Mouse (Mus musculus) mesoderm, embryonic 11.5 days (tissue): Measurements from ENCODE around the gene Nptx1.

Experiments used
- DNase-seq: peaks from one replicate; pipeline ENCODE4 v3.0.0-alpha.2; 2012; ENCODE audit warnings: low read depth, low spot score

The Nptx1 gene

GRCm38 (mm10) chr11:119524545-119524949 is 23.0 kb downstream of the Nptx1 start:
- DNase-seq = peak; percentile 94

GRCm38 (mm10) chr11:119523392-119523791 is 24.2 kb downstream of the Nptx1 start:
- no peak for DNase-seq

GRCm38 (mm10) chr11:119522779-119523178 is 24.8 kb downstream of the Nptx1 start:
- no peak for DNase-seq

- no peak for DNase-seq
These were observed 25.4 kb downstream of the Nptx1 start for GRCm38 (mm10) chr11:119521920-119522710.

- DNase-seq = no peak
These were observed 26.9 kb downstream of the Nptx1 start for GRCm38 (mm10) chr11:119520713-119521063.

- DNase-seq = no peak
These were observed 27.4 kb downstream of the Nptx1 start for GRCm38 (mm10) chr11:119520005-119520712.

GRCm38 (mm10) chr11:119519387-119519786 is 28.2 kb downstream of the Nptx1 start:
- no peak for DNase-seq

- no peak for DNase-seq
These were observed 30.7 kb downstream of the Nptx1 start for GRCm38 (mm10) chr11:119516677-119517361.

GRCm38 (mm10) chr11:119515823-119516676 is 31.5 kb downstream of the Nptx1 start:
- no peak for DNase-seq

- peak; percentile 76 for DNase-seq
These were observed 32.5 kb downstream of the Nptx1 start for GRCm38 (mm10) chr11:119514967-119515636.

GRCm38 (mm10) chr11:119514108-119514860 is 33.3 kb downstream of the Nptx1 start:
- DNase-seq = no peak

GRCm38 (mm10) chr11:119513038-119513659 is 34.4 kb downstream of the Nptx1 start:
- peak; percentile 35 for DNase-seq

GRCm38 (mm10) chr11:119509165-119509776 is 38.3 kb downstream of the Nptx1 start:
- peak; percentile 39 for DNase-seq

- DNase-seq = no peak
These were observed 39.8 kb downstream of the Nptx1 start for GRCm38 (mm10) chr11:119507772-119508171.

- no peak for DNase-seq
These were observed 41.2 kb downstream of the Nptx1 start for GRCm38 (mm10) chr11:119506386-119506785.

- DNase-seq = peak; percentile 72
These were observed 43.9 kb downstream of the Nptx1 start for GRCm38 (mm10) chr11:119503675-119504074.

GRCm38 (mm10) chr11:119500011-119500410 is 47.5 kb downstream of the Nptx1 start:
- no peak for DNase-seq

GRCm38 (mm10) chr11:119499297-119499696 is 48.3 kb downstream of the Nptx1 start:
- no peak for DNase-seq

- DNase-seq = no peak
These were observed 50.1 kb downstream of the Nptx1 start for GRCm38 (mm10) chr11:119497451-119497850.
